Mouse (Mus musculus) telencephalon, adult 2 months (tissue): ENCODE data around the gene Slco2a1.

ENCODE experiments used
- DNase-seq: peaks from one replicate; pipeline ENCODE4 v3.0.0-alpha.2; 2011; ENCODE audit warnings: low read depth, low spot score

Gene Slco2a1

GRCm38 (mm10) chr9:103083405-103083804, 94.9 kb downstream of the Slco2a1 start:
- no peak for DNase-seq

GRCm38 (mm10) chr9:103086736-103087135, 98.2 kb downstream of the Slco2a1 start:
- no peak for DNase-seq

- no peak for DNase-seq
Observed at GRCm38 (mm10) chr9:103087301-103087700, 98.8 kb downstream of the Slco2a1 start.

DNA sequence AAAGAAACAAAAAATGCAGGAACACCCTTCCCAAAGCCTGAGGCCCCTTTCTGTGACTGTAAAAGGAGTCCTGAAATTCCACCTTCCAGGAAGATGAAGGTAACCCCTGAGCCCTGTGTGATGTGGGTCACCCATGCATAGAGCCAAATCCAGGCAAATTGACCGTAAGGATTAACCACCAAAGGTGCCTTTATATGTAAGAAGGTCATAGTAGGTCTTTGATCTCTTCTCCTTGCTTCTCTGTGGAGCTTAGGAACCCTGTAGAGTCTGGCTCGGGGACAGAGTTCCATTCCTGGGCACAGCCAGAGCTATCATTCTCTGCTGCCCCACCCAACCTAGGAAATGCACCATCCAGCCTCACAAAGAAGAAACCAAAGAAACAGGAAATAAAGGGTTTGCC, 100.1 kb downstream of the Slco2a1 start:
- no peak for DNase-seq

- no peak for DNase-seq
Observed at GRCm38 (mm10) chr9:103090116-103090875, 101.8 kb downstream of the Slco2a1 start.

DNA sequence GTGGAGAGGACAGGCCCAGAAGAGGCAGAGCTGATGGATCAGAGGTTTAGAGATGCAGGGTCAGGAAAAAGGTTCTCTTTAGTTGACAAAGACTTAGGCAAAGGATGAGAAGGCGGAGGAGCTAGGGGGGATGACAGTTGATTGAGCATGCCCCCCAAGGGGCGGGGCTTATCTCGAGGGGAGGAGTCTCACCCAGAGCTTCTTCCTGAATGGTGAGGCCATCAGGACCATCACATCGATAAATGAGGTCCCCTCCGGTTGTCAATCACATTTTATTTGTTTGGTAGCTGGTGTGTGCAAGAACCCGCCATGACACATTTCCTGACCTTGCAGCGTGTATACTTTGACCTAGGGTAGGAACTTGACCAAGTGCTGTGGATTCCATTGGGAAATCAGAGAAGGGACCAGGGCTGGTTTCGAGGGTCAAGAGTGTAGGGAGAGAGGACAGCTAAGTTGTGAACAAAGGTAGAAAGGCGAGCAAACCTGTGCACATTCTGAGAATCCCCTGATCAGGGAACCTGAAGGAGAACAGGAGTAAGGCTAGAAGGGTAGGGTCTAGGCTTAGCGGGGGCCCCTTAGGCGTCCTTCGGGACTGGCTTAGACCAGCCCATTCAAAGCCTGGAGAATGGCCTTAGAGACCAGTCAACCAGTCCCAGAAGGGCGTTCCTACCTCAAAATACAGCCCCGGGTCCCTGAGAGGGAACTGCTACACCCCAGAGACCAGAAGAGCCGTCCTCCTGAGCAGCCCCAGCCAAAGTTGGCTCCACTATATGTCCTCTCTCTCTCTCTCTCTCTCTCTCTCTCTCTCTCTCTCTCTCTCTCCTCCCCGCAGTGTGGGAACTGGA, 102.7 kb downstream of the Slco2a1 start:
- no peak for DNase-seq

DNA sequence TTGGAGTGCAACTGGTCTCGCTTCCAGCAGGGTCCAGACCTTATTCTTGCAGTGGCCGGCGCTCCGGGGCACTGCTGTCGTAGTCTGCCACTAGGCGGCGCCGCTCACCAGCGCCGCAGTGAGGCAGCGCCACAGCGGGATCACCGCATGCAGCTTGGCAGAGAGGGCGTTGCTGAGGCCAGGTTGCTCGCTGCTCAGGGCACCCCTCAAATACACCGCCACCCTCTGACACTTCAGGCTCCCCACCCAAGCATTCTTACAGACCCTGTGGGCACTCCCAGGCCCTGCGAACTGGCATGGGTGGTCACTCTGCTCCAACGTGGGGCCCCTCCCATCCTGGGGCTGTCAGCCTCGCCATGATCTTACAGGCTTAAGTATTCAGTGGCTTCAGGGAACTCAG, 103.7 kb downstream of the Slco2a1 start:
- DNase-seq, result no peak

DNA sequence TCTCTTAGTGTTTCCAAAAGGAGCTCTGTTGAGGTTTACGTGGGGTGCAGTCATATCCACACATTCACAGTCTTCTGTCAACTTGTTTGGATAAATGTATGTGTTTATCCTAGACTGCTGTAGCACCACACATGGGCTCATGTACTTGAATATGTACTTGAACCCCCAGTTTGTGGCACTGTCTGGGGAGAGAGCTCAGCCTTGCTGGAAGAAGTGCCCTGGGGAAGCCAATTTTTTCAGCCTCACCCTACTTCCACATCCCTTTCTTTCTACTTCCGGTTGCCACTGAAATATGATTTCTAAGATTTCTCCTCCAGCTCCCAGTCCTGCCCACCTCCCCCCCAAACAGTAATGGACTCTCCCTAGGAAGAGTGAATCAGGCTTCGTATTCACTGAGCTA, 105.2 kb downstream of the Slco2a1 start:
- DNase-seq, result no peak

DNA sequence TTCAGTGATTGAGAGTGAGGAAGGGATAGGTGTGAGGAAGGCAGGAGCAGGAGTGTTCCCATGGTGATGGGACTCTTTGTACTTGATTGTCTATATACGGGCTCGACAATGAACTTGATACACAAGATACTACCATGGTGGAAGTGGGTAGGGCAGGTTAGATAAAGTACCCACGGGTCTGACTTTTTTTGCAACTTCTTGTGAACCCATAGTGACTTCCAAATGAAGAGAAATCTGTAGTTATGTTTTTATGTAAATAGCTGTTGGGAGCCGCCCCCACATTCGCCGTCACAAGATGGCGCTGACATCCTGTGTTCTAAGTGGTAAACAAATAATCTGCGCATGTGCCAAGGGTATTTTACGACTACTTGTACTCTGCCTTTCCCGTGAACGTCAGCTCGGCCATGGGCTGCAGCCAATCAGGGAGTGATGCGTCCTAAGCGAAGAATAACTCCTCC, 119.9 kb downstream of the Slco2a1 start:
- DNase-seq, result peak; percentile 65

DNA sequence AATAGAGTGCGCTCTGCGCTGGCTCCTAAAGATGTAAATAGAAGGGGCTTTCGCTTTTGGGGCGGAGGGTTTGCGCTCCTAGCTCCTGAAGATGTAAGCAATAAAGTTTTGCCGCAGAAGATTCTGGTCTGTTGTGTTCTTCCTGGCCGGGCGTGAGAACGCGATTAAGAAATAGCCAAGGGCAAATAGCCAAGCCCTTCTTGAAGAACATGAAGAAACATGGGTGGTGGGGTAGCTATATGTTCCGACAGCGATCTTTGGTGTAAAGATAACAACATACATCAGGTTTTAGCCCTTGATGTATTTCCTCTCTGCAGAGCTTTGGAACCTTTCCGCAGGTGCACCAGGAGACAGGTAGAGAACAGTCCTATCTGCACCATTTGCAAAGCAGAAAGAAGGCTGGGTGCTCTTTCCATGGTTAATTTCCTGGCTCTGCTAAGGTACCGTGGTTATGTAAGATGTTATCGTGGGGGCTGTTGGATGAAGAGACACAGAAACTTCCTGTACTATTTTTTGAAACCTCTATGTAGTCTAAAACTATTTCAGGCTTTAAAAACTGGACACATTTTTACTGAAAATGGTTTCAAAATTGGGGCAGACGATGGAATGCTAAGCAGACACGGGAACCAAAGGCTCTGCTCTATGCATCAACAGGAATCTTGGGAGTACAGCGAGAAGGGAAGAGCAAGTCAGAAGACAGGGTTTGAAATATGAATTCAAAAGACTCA, 120.6 kb downstream of the Slco2a1 start:
- peak; percentile 85 for DNase-seq

DNA sequence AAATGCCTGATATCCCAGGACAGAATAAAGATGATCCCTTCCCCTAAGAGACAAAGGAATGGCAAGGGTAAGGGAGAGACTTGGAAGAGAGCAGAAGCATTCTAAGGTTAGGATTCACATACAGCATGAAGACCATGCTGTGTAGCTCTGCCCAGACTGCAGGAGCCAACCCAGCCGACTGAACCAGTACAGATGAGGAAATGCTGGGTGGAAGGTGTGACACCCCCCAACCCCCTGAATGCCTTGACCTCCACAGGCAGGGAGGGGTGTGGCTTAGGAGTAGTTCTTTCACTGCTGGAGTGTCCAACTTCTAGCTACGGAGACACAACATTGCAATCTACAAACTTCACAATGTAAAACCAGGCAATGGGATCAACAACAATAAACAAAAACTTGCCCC, 121.4 kb downstream of the Slco2a1 start:
- no peak for DNase-seq

DNA sequence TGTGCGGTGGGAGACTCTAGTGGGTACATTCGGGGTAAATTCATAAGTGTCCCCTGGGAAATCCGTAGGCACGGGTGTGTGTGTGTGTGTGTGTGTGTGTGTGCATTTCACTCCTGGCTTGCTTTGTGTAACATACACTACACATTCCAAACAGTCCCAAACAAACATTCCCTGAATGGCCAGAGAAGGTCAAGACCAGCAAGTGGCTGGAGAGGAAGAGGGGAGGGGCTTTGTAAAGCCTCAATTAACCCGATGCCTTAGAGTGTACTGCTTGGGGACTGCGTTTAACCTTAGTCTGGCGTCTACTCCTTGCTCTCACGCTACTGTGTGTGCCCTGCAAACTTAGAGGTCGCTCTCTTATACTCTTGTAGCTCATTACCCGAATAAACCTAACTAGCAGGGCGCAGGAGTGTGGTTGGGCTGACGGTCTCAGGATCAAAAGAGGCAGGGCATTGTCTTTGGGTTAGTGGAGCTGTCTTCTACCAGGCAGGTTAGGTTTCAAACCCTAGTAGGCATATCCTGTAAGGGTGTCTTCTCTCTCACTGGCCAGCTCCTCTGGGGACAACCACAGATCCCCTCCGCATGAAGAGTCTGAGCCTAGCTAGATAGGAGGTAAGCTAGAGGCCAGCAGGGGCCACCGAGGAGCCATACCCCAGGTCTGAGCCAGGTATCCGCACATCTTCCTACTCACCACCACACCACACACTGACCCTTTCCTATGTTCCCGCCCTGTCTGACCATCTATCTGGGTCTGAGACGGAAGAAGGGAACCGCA, 122.4 kb downstream of the Slco2a1 start:
- DNase-seq, result no peak

GRCm38 (mm10) chr9:103111621-103112470, 123.3 kb downstream of the Slco2a1 start, which contains the start of gene Rab6b:
TSS of gene Rab6b (plus strand) at chr9:103111787.
- DNase-seq, result peak; percentile 50

- DNase-seq, result no peak
Observed at GRCm38 (mm10) chr9:103112471-103113271, 124.2 kb downstream of the Slco2a1 start.

DNA sequence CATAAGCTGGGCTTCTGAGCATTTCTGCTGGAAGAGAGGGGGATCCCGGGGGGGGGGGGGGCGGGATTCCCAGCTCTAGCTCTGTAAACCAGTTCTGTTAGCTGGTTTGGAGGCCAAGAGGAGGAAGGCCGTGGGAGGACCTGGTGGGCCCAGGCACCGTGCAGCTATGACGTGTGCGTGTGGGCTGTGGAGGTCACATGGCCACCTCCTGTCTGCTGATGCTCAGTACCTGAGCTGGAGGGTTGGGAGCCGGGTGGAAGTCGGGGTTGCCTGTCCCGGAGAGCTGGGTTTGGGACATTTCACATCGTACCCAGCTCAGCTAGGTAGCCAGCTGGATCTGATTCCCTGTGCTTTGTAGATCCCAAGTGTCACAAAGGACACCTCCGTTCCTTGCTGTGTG, 124.8 kb downstream of the Slco2a1 start:
- DNase-seq, result peak; percentile 71

DNA sequence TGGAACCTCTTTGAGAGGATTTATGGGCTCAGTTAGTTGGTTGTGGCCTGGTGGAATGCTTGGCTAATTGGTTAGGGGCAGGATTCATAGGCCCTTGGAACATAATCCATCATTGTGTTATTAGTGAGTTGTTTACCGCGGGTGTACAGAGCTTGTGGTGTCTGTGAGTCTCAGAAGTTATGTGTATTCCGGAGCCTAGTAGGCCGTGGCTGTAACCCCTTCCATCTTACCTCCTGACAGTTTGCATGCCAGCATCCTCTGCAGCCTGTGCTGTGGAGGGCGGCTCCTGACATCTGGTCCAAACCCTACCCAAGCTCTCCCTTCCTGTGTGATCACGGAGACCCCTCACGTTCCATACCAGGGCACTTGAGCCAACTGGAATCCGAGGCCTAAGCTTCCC, 125.8 kb downstream of the Slco2a1 start:
- DNase-seq, result no peak

- DNase-seq, result no peak
Observed at GRCm38 (mm10) chr9:103114901-103115300, 126.4 kb downstream of the Slco2a1 start.

DNA sequence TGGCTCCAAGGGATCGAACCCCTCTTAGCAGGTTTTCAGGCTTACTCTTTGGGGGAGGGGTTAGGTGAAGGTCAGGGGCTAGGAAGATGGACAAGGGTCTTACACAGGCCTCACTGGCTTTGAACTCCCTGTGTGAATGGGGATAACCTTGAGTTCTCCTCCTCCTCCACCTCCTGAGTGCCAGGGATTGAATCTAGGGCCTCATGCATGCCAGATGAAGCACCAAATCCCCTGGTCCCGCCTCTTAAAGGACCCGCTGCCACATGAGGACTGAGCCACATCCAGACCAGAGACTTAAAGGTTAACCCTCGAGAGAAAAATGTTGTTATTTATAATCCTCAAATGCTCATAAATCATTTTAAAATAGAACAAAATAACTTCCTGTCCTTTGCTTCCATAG, 128.4 kb downstream of the Slco2a1 start:
- no peak for DNase-seq

DNA sequence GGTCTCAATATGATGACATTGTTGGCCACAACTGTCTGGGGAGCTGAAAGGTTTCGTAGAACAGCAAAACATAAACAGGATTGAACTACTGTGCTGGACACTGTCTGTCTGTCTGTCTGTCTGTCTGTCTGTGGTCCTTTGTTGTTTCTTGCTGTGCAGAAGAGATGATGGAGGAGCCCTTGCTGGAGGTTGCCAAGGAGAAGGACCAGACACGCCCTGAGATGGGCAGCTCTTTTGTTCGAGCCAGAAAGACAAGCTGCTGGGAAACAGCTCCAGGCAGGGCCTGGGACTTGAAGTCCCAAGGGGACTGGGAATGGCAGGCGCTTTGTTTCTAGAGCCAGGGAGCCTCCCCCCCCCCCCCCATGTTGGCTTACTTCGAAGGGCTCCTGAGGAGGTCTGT, 129.0 kb downstream of the Slco2a1 start:
- DNase-seq, result no peak

DNA sequence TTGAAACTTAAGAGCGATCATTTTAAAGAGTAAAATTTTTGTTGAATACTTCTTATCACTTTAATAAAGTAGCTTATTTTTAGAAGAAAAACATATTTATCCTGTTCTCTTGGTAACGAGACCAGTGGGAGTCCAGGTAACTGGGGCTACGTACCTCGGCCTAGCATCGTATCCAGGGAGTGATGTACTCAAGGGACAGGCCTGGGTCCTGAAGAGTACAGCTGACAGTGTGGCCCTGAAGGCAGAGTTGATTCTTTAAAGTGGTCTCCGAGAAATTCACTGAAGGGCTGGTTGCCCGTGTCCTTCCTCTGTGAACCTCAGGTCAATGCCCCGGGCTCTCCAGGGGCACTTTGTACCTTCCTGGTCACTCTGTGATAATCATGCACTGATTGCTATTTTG, 129.4 kb downstream of the Slco2a1 start:
- DNase-seq, result no peak
